ENCODE assay signal across 13 mouse cellular contexts in genomic region chr6:78686351-78686888, GRCm38 (mm10).
"Had no signal": no experiment of that assay in that cellular context is flagged by ENCODE, and none has a peak within 500 bp of the region (broad histone marks: within the 10 kb centered on the region; RNA-seq: fewer than 3 reads in every experiment).

No protein-coding gene starts in this region.

- H3K4me1 ChIP-seq: liver, embryonic 13.5 days; lung, embryonic 15.5 days; megakaryocyte, embryonic 14.5 days; neural tube, embryonic 12.5 days had no signal

- H3K27me3 ChIP-seq: liver, embryonic 13.5 days; lung, embryonic 15.5 days; megakaryocyte, embryonic 14.5 days; neural tube, embryonic 12.5 days had no signal

- H3K27ac ChIP-seq: left cerebral cortex, adult 2 months; liver, embryonic 13.5 days; lung, embryonic 15.5 days; macrophage; neural tube, embryonic 12.5 days had no signal

- H3K4me2 ChIP-seq: liver, embryonic 13.5 days; lung, embryonic 15.5 days; neural tube, embryonic 12.5 days had no signal

- H3K9me3 ChIP-seq: lung, embryonic 15.5 days; megakaryocyte, embryonic 14.5 days; neural tube, embryonic 12.5 days had no signal

- H3K36me3 ChIP-seq: liver, embryonic 13.5 days; lung, embryonic 15.5 days; neural tube, embryonic 12.5 days had no signal

- H3K9ac ChIP-seq: liver, embryonic 13.5 days; liver, postnatal 0 days; lung, embryonic 15.5 days; neural tube, embryonic 12.5 days had no signal

- H3K4me3 ChIP-seq: left cerebral cortex, adult 2 months; liver, embryonic 13.5 days; lung, embryonic 15.5 days; megakaryocyte, embryonic 14.5 days; neural tube, embryonic 12.5 days had no signal

- ATAC-seq: liver, postnatal 0 days had no signal

- DNase-seq: kidney, adult 8-10 months; kidney, postnatal 25 days; liver; liver, embryonic 13.5 days; liver, postnatal 0 days; lung, postnatal 14 days; right cerebral cortex, postnatal 25 days; thymus, postnatal 36 days had no signal
